Mouse (Mus musculus) embryonic facial prominence, embryonic 15.5 days (tissue): ENCODE data around the gene Rab15. TPM values are rescaled to one million over a fixed set of nuclear protein-coding genes. Genes with fewer than 3 reads are reported as not detected.

ENCODE experiments used
- ATAC-seq: fragments of 200-750 bp; cut with Nextera tagmentation; 2 replicates; pipeline ENCODE4 v1.8.0; 2017; ENCODE audit warnings: low read depth, moderate TSS enrichment; ENCODE audit not compliant: insufficient number of reproducible peaks, low FRiP score, low TSS enrichment
- H3K27ac ChIP-seq: fragments of 300-500 bp; sonication (generic); replicated peaks from 2 replicates; pipeline ENCODE4 v1.5.1; 2015; ENCODE audit warnings: mild to moderate bottlenecking, inconsistent platforms
- H3K27me3 ChIP-seq: fragments of 300-500 bp; sonication (generic); 2 replicates; pipeline ENCODE4 v1.6.1; 2015; ENCODE audit warnings: inconsistent platforms
- H3K36me3 ChIP-seq: fragments of 300-500 bp; sonication (generic); 2 replicates; pipeline ENCODE4 v1.6.1; 2015; ENCODE audit warnings: mild to moderate bottlenecking, inconsistent platforms
- H3K4me1 ChIP-seq: fragments of 300-500 bp; sonication (generic); 2 replicates; pipeline ENCODE4 v1.6.1; 2015; ENCODE audit warnings: inconsistent platforms
- H3K4me2 ChIP-seq: fragments of 300-500 bp; sonication (generic); replicated peaks from 2 replicates; pipeline ENCODE4 v1.6.1; 2015; ENCODE audit warnings: mild to moderate bottlenecking, inconsistent platforms
- H3K4me3 ChIP-seq: fragments of 300-500 bp; sonication (generic); replicated peaks from 2 replicates; pipeline ENCODE4 v1.5.1; 2015; ENCODE audit warnings: mild to moderate bottlenecking, inconsistent platforms
- H3K9ac ChIP-seq: fragments of 300-500 bp; sonication (generic); 2 replicates; pipeline ENCODE4 v1.6.1; 2015; ENCODE audit warnings: inconsistent platforms
- H3K9me3 ChIP-seq: fragments of 300-500 bp; sonication (generic); replicated peaks from 2 replicates; pipeline ENCODE4 v1.6.1; 2016; ENCODE audit warnings: inconsistent platforms
- WGBS: fragments of 180-500 bp; shearing (Covaris S2); methylation state at CpG from one replicate; pipeline ENCODE4 v1.1.7; 2015; 5-methylcytosine and 5-hydroxymethylcytosine counted together
- polyA plus RNA-seq: library from polyadenylated mRNA; unstranded; fragments of >200 nt; fragmentation: Nextera tagmentation; extraction: Ambion mirVana; gene quantifications from 2 replicates; pipeline ENCODE4 v1.2.1, GENCODE M21; 2015

Rab15 gene
- polyA plus RNA-seq, 1 experiment from 2014 or later, result 42.3 TPM

DNA sequence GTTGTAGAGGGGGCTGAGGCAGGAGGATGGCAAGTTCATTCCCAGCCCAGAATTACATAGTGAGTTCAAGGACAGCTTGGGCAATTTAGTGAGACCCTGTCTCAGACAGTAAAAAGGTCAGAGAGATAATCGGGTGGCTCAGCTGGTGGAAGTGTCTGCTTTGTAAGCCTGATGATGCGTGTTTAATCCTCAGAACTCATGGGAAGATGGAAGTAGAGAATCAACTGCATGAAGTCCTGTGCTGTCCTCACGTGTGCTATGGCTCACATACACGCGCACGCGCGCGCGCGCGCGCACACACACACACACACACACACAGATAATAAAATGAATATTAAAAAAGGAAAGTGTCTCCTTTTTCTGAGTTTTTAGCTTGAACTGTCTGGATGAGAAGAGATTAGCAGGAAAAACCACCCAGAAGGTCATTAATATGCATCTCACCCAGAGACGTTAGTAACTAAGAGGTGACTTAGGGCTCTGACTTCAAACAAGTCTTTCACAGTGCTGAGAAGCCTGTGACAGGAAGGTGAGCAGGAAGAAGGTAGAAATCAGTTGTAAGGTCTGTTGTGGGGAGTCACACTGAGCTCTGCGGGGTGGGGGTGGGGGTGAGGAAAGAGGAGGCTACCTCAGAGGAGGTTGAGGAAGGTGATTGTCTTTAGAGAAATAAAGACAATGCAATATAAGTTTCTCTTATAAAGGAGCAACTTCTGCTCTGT, 21.8 kb upstream of the Rab15 start:
- no peaks in the 10 kb centered on the region for H3K36me3 ChIP-seq
- no peak overlapping the region for H3K27ac ChIP-seq
- WGBS, result 92% methylated on average over 15 of the region's 15 CpGs
- H3K4me2 ChIP-seq, result no peak overlapping the region
- H3K4me1 ChIP-seq, result no peaks in the 10 kb centered on the region
- H3K9ac ChIP-seq, result no peak overlapping the region
- no peaks in the 10 kb centered on the region for H3K9me3 ChIP-seq
- no peak for ATAC-seq
- H3K4me3 ChIP-seq, result no peak overlapping the region
- H3K27me3 ChIP-seq, result no peaks in the 10 kb centered on the region

- H3K9ac ChIP-seq, result no peak overlapping the region
- no peaks in the 10 kb centered on the region for H3K36me3 ChIP-seq
- no peak overlapping the region for H3K4me3 ChIP-seq
- ATAC-seq, result no peak
- H3K27me3 ChIP-seq, result no peaks in the 10 kb centered on the region
- H3K4me2 ChIP-seq, result no peak overlapping the region
- no peak overlapping the region for H3K27ac ChIP-seq
- WGBS, result 83% methylated on average over 6 of the region's 6 CpGs
- 0 out of 2 replicates have a peak, but pooled peaks cover 5% of the 10 kb centered on the region for H3K4me1 ChIP-seq
- no peaks in the 10 kb centered on the region for H3K9me3 ChIP-seq
Observed at GRCm38 (mm10) chr12:76840081-76840480, 17.4 kb upstream of the Rab15 start.

DNA sequence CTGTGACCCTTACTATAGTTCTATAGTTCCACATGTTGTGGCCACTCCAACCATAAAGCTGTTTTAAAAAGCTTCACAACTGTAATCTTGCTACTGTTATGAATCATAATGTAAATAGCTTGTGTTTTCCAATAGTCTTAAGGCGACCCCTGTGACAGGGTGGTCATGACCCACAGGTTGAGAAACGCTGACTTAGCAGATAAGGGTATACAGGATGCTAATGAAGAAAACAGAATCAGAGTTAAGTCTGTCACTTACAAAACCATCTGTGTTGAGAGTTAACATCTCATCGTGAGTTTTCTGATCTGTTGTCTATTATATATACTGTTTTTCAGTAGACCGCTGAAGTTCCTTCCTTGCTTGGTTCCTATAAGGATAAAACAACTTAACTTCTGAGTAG, 16.6 kb upstream of the Rab15 start:
- H3K9ac ChIP-seq, result no peak overlapping the region
- no peaks in the 10 kb centered on the region for H3K27me3 ChIP-seq
- no peak overlapping the region for H3K27ac ChIP-seq
- 95% methylated on average over 4 of the region's 4 CpGs for WGBS
- H3K4me3 ChIP-seq, result no peak overlapping the region
- H3K9me3 ChIP-seq, result no peaks in the 10 kb centered on the region
- H3K4me2 ChIP-seq, result no peak overlapping the region
- H3K36me3 ChIP-seq, result no peaks in the 10 kb centered on the region
- ATAC-seq, result no peak
- H3K4me1 ChIP-seq, result 0 out of 2 replicates have a peak, but pooled peaks cover 5% of the 10 kb centered on the region

- H3K4me1 ChIP-seq, result 0 out of 2 replicates have a peak, but pooled peaks cover 5% of the 10 kb centered on the region
- no peaks in the 10 kb centered on the region for H3K36me3 ChIP-seq
- peak overlapping the region; percentile 79 for H3K4me3 ChIP-seq
- no peaks in the 10 kb centered on the region for H3K27me3 ChIP-seq
- H3K9ac ChIP-seq, result peak overlapping the region; percentile 64
- peak overlapping the region; percentile 78 for H3K27ac ChIP-seq
- H3K4me2 ChIP-seq, result peak overlapping the region; percentile 60
- ATAC-seq, result no peak
- 12% methylated on average over 21 of the region's 21 CpGs for WGBS
- no peaks in the 10 kb centered on the region for H3K9me3 ChIP-seq
Observed at GRCm38 (mm10) chr12:76837844-76838650, 15.3 kb upstream of the Rab15 start.

DNA sequence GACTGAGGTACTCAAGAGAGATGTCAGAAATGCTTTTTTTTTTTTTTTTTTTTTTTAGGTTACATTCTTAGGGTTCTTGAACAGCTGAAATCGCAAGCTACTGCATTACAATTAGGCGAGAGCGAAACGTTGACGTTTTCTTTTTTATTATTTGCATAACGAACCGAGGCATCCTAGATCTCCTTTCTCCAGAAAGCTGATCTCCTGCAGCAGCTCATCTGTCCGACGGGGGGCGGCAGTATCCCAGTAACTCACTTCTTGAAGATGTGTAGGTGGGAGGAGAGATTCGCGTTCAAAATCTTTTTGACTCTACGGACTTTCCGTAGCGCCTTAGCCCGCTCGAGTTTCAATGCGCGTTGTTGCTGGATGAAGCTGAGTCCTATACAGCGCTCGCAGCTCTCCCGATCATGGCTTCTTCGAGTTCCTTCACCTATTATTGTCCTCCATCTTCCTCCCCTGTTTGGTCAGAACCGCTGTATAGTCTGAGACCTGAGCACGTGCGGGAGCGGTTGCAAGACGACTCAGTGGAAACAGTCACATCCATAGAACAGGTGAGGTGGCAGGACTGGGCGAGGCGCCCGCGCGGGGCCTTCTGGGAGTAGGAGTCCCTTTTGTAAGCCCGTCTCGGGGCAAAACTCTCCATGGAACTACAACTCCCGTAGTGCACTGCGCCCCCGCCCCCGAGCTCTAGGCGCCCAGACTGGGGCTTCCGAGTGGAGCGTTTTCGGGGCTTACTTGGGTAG, 14.6 kb upstream of the Rab15 start:
- no peaks in the 10 kb centered on the region for H3K9me3 ChIP-seq
- no peaks in the 10 kb centered on the region for H3K27me3 ChIP-seq
- peak overlapping the region; percentile 79 for H3K4me3 ChIP-seq
- no peaks in the 10 kb centered on the region for H3K36me3 ChIP-seq
- WGBS, result under 1% methylated on average over 43 of the region's 43 CpGs
- H3K4me1 ChIP-seq, result 0 out of 2 replicates have a peak, but pooled peaks cover 5% of the 10 kb centered on the region
- H3K9ac ChIP-seq, result peak overlapping the region; percentile 64
- peak overlapping the region; percentile 88 for H3K27ac ChIP-seq
- peak overlapping the region; percentile 60 for H3K4me2 ChIP-seq
- ATAC-seq, result peak; percentile 98

- Histone ChIP-seq H3K9me3 (no peaks in the 10 kb centered on the region), H3K27me3 (no peaks in the 10 kb centered on the region), H3K4me1 (no peaks in the 10 kb centered on the region), H3K27ac (no peak overlapping the region), H3K36me3 (no peaks in the 10 kb centered on the region), H3K4me2 (no peak overlapping the region), H3K9ac (no peak overlapping the region), H3K4me3 (no peak overlapping the region)
- WGBS, result under 1% methylated on average over 3 of the region's 3 CpGs
- no peak for ATAC-seq
Observed at GRCm38 (mm10) chr12:76832704-76833103, 10.0 kb upstream of the Rab15 start.

GRCm38 (mm10) chr12:76825283-76825682, 2.6 kb upstream of the Rab15 start:
- Histone ChIP-seq H3K4me3 (no peak overlapping the region), H3K4me2 (no peak overlapping the region), H3K27me3 (0 out of 2 replicates have a peak, but pooled peaks cover 5% of the 10 kb centered on the region), H3K27ac (no peak overlapping the region), H3K9me3 (no peaks in the 10 kb centered on the region), H3K36me3 (no peaks in the 10 kb centered on the region), H3K4me1 (peaks cover 21% of the 10 kb centered on the region), H3K9ac (no peak overlapping the region)
- 49% methylated on average over 4 of the region's 4 CpGs for WGBS
- ATAC-seq, result no peak

DNA sequence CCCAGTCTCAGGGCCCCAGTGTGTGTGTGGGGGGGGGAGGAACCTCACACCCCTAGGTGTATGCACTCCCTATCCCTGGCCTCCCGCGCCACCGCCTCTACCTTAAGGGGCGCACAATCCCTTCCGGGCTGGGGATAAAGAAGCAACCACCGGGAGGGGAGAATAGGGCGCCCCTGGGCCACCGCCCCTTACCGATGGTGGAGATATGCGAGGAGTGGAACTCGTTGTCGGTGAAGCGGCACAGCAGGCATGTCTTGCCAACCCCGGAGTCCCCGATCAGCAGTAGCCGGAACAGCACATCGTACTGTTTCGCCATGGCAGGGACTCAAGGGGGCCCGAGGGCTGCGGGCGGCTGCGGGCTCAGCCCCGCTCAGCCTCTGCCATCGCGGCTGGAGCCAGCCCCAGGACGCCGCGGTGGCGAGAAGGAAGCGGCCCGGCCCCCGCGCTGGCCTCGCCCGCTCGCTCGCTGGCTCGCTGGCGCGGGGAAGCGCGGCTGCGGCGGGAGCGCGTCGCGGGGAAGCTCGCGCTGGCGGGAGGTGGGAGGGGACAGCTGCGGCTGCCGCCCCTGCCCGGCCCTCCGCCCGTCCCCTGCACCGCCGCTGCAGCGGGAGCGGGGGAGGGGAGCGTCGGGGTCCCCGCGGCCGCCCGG, 582 bp downstream of the Rab15 start:
- H3K4me3 ChIP-seq, result peak overlapping the region; percentile 71
- no peaks in the 10 kb centered on the region for H3K36me3 ChIP-seq
- H3K9me3 ChIP-seq, result no peaks in the 10 kb centered on the region
- H3K9ac ChIP-seq, result peak overlapping the region; percentile 79
- peaks cover 47% of the 10 kb centered on the region for H3K4me1 ChIP-seq
- WGBS, result under 1% methylated on average over 52 of the region's 66 CpGs
- 0 out of 2 replicates have a peak, but pooled peaks cover 5% of the 10 kb centered on the region for H3K27me3 ChIP-seq
- peak overlapping the region; percentile 90 for H3K4me2 ChIP-seq
- peak; percentile 64 for ATAC-seq
- peak overlapping the region; percentile 58 for H3K27ac ChIP-seq

- Histone ChIP-seq H3K9ac (no peak overlapping the region), H3K27me3 (0 out of 2 replicates have a peak, but pooled peaks cover 5% of the 10 kb centered on the region), H3K4me2 (peak overlapping the region; percentile 90), H3K27ac (0 out of 2 replicates have a peak overlapping the region, but pooled peaks have one; percentile 0), H3K4me3 (peak overlapping the region; percentile 71; the same call in 1 of the 2 replicates), H3K9me3 (no peaks in the 10 kb centered on the region), H3K36me3 (no peaks in the 10 kb centered on the region), H3K4me1 (peaks cover 55% of the 10 kb centered on the region)
- no peak for ATAC-seq
- 48% methylated on average over 4 of the region's 4 CpGs for WGBS
Observed at GRCm38 (mm10) chr12:76820615-76821014, 2.1 kb downstream of the Rab15 start.

- H3K27ac ChIP-seq, result 0 out of 2 replicates have a peak overlapping the region, but pooled peaks have one; percentile 22
- H3K4me2 ChIP-seq, result no peak overlapping the region
- H3K36me3 ChIP-seq, result no peaks in the 10 kb centered on the region
- H3K4me1 ChIP-seq, result peaks cover 55% of the 10 kb centered on the region
- WGBS, result 57% methylated on average over 6 of the region's 6 CpGs
- H3K9me3 ChIP-seq, result no peaks in the 10 kb centered on the region
- H3K4me3 ChIP-seq, result no peak overlapping the region
- 0 out of 2 replicates have a peak, but pooled peaks cover 5% of the 10 kb centered on the region for H3K27me3 ChIP-seq
- ATAC-seq, result no peak
- no peak overlapping the region for H3K9ac ChIP-seq
Observed at GRCm38 (mm10) chr12:76819816-76820215, 2.9 kb downstream of the Rab15 start.
